Mouse (Mus musculus): ENCODE measurements around the gene Nlgn2.

DNA sequence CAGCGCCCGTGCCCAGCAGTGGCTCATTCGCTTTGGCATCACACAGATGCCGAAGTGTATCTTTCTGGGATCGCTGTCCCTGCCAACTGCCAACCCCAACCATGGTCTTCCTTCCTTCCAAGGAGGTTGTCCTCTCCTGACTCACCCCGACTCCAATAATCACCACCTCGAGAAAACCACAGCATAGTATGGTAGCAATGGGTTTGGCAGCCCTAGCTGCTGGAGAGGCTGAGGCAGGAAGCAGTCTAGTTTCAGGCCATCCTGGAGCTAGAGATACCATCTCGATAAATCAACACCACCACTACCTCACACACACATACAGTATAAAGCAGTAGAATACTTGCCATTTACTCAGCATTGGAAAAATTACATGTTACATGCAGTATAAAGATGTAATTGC is 18.7 kb downstream of the Nlgn2 start:
- TF ChIP-seq EP300 (IDR thresholded peaks at IDR 0.05; ENCODE audit: insufficient read depth, low read depth, low read length) (no peak), POLR2A (IDR thresholded peaks at IDR 0.05; ENCODE audit: insufficient read depth, low read length) (no peak)

Data from ES-Bruce4 (cell line).